Mouse (Mus musculus): ENCODE data around the gene Gtf2h5.

GRCm38 (mm10) chr17:6117148-6117725 is 37.7 kb downstream of the Gtf2h5 start:
- no peak for TF ChIP-seq CTCF (IDR thresholded peaks at IDR 0.05)
- no peak for TF ChIP-seq EP300 (IDR thresholded peaks at IDR 0.05)
